Mouse (Mus musculus) small intestine, adult 2 months (tissue): ENCODE measurements at regions not wholly inside any gene's neighbourhood (a gene's known extent, or its start where the extent isn't known, plus 50 kb on each side); places are given as distances from the start of the nearest gene placed in this dataset.
A peak's percentile ranks its signal among the peaks of the same experiment; 100 is the strongest.

ENCODE experiments used
- H3K27ac ChIP-seq: fragments of 200-500 bp; 2 replicates; pipeline ENCODE4 v1.5.1; 2012; ENCODE audit warnings: low read depth, low read length, control low read depth, inconsistent platforms; ENCODE audit not compliant: insufficient read depth
- H3K27me3 ChIP-seq: fragments of 200-500 bp; 2 replicates; pipeline ENCODE4 v1.6.1; 2012; ENCODE audit warnings: mild to moderate bottlenecking, moderate library complexity, low read length, inconsistent platforms; ENCODE audit not compliant: control insufficient read depth, insufficient read depth
- H3K36me3 ChIP-seq: fragments of 200-500 bp; 2 replicates; pipeline ENCODE4 v1.6.1; 2012; ENCODE audit warnings: mild to moderate bottlenecking, low read length, control low read depth, inconsistent platforms; ENCODE audit not compliant: control insufficient read depth, insufficient read depth
- H3K4me1 ChIP-seq: fragments of 200-500 bp; 2 replicates; pipeline ENCODE4 v1.6.1; 2012; ENCODE audit warnings: low read length, inconsistent platforms, mixed read lengths; ENCODE audit not compliant: control insufficient read depth, insufficient read depth, insufficient read length
- H3K4me3 ChIP-seq: fragments of 200-500 bp; 2 replicates; pipeline ENCODE4 v1.5.1; 2012; ENCODE audit warnings: low read depth, mild to moderate bottlenecking, control low read depth, inconsistent platforms, low read length, moderate library complexity
- CTCF ChIP-seq: fragments of 200-500 bp; IDR thresholded peaks from 2 replicates; pipeline ENCODE4 v1.5.1; 2012; ENCODE audit warnings: low read depth, mild to moderate bottlenecking, control low read depth, inconsistent platforms, low read length, moderate library complexity, mixed read lengths; ENCODE audit not compliant: insufficient replicate concordance, insufficient read length; ENCODE audit errors: extremely low read depth
- POLR2A ChIP-seq: fragments of 200-500 bp; IDR thresholded peaks from 2 replicates; pipeline ENCODE4 v1.6.1; 2012; ENCODE audit warnings: low read depth, mild to moderate bottlenecking, control low read depth, inconsistent platforms, low read length, moderate library complexity
- WGBS: fragments of 180-500 bp; shearing (Covaris S2); methylation state at CpG from one replicate; pipeline ENCODE4 v1.1.7; 2018; 5-methylcytosine and 5-hydroxymethylcytosine counted together

DNA sequence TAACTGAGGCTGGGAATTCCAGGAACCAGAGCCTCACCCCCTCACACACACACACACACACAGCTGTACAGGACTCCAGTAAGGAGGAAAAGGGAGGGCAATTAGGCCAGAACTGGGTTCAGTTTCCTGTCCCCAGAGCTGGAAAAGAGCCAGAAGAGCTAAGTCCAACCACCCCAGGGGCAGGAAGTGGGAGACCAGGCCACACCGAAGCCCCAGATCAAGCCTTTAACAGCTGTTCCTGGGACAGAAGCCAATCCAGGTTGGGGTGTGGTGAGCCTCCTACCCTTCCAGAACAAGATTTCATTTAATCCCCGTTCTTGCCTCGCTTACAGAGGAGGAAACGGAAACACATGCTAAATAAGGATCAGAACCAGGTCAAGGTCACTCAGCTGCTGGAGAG is 58.1 kb upstream of the Kdm7a start:
- H3K4me3 ChIP-seq = no peak overlapping the region
- H3K4me1 ChIP-seq = peaks cover 21% of the 10 kb centered on the region
- H3K27ac ChIP-seq = peak overlapping the region; percentile 93
- TF ChIP-seq CTCF = no peak
- no peak for TF ChIP-seq POLR2A
- H3K36me3 ChIP-seq = peaks cover 2% of the 10 kb centered on the region; the same call in 1 of the 2 replicates
- WGBS = 17% methylated on average over 4 of the region's 4 CpGs
- no peaks in the 10 kb centered on the region for H3K27me3 ChIP-seq

DNA sequence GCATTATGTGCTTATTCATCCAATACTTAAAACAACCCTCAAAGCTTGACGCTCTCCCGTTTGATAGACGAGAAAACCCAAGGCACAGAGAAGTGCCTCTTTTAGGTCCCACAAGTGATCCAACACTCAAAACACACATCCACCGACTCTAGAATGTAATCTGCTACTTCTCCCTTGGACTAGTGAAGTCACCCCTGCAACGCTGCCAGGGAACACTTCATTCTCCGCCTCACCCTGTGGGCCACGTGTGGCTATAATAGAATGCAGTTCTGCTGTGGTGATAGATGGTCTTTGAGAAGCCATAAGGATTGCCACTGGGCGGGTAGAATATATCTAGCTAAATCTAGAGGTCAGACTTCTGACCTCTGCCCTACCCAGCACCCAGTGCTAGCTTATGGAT is 57.0 kb upstream of the Kdm7a start:
- peaks cover 21% of the 10 kb centered on the region for H3K4me1 ChIP-seq
- TF ChIP-seq POLR2A (no peak), CTCF (no peak)
- H3K27ac ChIP-seq = peak overlapping the region; percentile 83
- 69% methylated on average over 8 of the region's 8 CpGs for WGBS
- no peaks in the 10 kb centered on the region for H3K27me3 ChIP-seq
- H3K4me3 ChIP-seq = no peak overlapping the region
- peaks cover 2% of the 10 kb centered on the region; the same call in 1 of the 2 replicates for H3K36me3 ChIP-seq

DNA sequence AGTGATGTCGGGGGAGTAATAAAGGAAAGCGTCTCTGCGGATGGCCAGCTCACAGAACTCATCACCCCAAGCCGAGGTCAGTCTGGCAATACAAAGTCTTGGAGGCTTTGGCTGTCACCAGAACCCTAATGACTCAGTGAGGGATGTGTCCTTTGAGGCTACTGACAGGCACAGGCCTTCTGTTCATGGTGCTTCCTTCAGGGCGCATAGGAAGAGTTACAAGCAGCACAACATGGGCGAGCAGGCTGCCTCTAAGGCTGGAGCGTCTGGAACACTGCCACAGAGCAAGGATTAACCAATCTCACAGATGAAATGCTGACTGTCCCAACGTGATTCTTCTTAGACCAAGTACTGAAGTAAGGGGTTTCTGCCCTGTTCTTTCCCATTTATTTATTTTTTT is 55.4 kb upstream of the Kdm7a start:
- Histone ChIP-seq H3K27me3 (no peaks in the 10 kb centered on the region), H3K4me1 (peaks cover 34% of the 10 kb centered on the region), H3K36me3 (peaks cover 2% of the 10 kb centered on the region; the same call in 1 of the 2 replicates), H3K4me3 (no peak overlapping the region), H3K27ac (no peak overlapping the region)
- TF ChIP-seq POLR2A (no peak), CTCF (no peak)
- WGBS = 86% methylated on average over 8 of the region's 8 CpGs

DNA sequence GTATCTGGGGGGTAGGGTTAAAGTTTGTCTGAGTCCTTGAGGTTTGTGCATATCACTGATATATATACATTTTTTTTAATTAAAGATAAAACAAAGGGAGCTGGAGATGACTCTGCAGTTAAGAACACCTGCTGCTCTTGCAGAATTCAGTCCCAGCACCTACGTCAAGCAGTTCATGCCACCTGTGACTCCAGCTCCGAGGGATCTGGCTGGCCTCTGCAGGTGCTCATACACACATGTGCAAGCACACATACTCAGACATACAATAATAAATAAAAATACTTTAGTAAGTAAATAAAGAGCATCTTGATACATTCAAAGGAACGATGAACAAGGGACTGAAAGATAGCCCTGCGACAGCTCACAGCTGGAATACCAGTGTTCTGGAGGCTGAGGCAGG is 53.9 kb upstream of the Kdm7a start:
- Histone ChIP-seq H3K4me1 (peaks cover 41% of the 10 kb centered on the region), H3K27ac (no peak overlapping the region), H3K36me3 (peaks cover 2% of the 10 kb centered on the region; the same call in 1 of the 2 replicates), H3K4me3 (no peak overlapping the region), H3K27me3 (no peaks in the 10 kb centered on the region)
- TF ChIP-seq CTCF = no peak
- no peak for TF ChIP-seq POLR2A
- WGBS = 95% methylated on average over 4 of the region's 4 CpGs

DNA sequence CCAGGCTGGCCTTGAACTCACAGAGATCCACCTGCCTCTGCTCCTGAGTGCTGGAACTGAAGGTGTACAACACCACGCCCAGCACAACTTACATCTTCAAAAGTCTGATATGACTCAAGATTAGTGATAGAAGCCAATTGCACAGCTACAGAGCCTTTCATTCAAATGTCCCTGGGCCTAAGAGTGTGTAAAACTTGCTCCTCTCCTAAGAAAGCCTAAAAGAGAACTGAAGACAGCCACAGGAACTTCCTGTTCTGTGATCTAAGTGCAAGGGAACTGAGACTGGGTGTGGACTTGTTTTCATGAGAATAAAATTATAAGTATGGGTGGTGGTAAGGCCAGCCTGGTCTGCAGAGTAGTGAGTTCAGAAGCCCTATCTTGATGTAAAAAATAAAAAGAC is 52.5 kb upstream of the Kdm7a start:
- WGBS = 61% methylated on average over 1 of the region's 1 CpGs
- H3K4me1 ChIP-seq = peaks cover 31% of the 10 kb centered on the region
- TF ChIP-seq CTCF = no peak
- no peak for TF ChIP-seq POLR2A
- H3K27ac ChIP-seq = peak overlapping the region; percentile 83
- H3K27me3 ChIP-seq = no peaks in the 10 kb centered on the region
- no peak overlapping the region for H3K4me3 ChIP-seq
- H3K36me3 ChIP-seq = peaks cover 2% of the 10 kb centered on the region; the same call in 1 of the 2 replicates

DNA sequence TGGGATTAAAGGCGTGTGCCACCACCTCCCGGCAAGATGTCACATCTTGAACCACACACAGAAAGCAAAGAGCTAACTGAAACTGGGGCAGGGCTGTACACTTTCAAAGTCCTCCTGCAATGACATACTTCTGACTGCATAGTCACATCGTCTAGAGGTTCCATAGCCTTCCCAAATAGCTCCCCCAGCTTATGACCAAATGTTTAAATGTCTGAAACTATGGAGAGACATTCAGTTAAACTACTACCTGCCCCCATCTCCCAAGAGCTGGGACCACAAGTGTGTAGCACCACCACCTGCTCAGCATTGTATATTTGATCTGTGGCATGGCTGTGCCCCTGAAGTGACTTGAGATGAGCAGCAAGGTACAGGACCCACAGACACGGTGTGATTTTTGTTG is 52.1 kb upstream of the Kdm7a start:
- Histone ChIP-seq H3K27ac (peak overlapping the region; percentile 83), H3K36me3 (peaks cover 2% of the 10 kb centered on the region; the same call in 1 of the 2 replicates), H3K27me3 (no peaks in the 10 kb centered on the region), H3K4me3 (no peak overlapping the region), H3K4me1 (peaks cover 28% of the 10 kb centered on the region)
- WGBS = 70% methylated on average over 4 of the region's 4 CpGs
- TF ChIP-seq POLR2A = no peak
- no peak for TF ChIP-seq CTCF

DNA sequence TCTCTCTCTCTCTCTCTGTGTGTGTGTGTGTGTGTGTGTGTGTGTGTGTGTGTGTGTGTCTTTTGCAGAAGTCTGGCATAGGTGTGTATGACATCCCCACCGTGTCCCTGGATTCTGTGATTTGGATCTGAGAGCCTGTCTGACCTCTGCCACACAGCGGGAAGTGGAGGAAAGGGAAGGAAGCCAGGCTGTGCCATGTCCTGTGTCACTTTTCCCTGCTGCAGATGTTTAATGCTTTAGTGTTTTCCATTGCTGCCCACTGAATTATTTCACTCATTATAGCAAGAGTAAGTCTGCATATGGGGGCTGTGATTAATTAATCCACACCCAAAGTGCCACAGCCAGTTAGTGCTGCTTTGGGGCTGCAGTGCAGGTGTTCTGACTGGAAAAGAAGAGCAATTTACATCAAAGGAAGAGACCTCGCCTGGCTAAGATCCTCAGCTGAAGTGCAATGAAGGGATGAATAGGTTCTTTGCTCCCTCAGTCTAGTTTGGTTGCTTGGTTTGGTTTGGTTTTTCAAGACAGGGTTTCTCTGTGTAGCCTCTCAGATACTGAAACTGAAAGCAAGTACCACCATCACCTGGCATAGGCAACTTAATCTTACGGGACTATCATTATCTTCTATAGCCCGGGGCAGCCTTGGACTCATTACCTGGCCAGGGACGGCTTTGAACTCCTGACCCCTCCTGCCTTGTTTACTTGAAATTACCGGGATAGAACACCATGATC is 51.2 kb upstream of the Kdm7a start:
- H3K4me3 ChIP-seq = peak overlapping the region; percentile 3; the same call in 1 of the 2 replicates

More for the DNA sequence above, 51.2 kb upstream of the Kdm7a start:
- TF ChIP-seq POLR2A (no peak), CTCF (no peak)
- 23% methylated on average over 7 of the region's 7 CpGs for WGBS
- peak overlapping the region; percentile 83 for H3K27ac ChIP-seq
- H3K27me3 ChIP-seq = no peaks in the 10 kb centered on the region
- peaks cover 28% of the 10 kb centered on the region for H3K4me1 ChIP-seq
- peaks cover 2% of the 10 kb centered on the region; the same call in 1 of the 2 replicates for H3K36me3 ChIP-seq
